Mouse (Mus musculus) layer of hippocampus, postnatal 25 days (tissue): ENCODE data around the gene Olfr731. TPM values are rescaled to one million over a fixed set of nuclear protein-coding genes. Genes with fewer than 3 reads are reported as not detected.

Experiments used
- DNase-seq, 2 experiments: peaks; one replicate each; pipeline ENCODE4 v3.0.0; 2022; ENCODE audit warnings: mixed read lengths in 2 of 2, low spot score in 1 of 2; ENCODE audit errors: extremely low spot score in 1 of 2
- total RNA-seq, 2 experiments: library from RNA; stranded (reverse); gene quantifications; 2 replicates each; pipeline ENCODE4 v1.2.3; 2021

The Olfr731 gene
- total RNA-seq, result not detected

DNA sequence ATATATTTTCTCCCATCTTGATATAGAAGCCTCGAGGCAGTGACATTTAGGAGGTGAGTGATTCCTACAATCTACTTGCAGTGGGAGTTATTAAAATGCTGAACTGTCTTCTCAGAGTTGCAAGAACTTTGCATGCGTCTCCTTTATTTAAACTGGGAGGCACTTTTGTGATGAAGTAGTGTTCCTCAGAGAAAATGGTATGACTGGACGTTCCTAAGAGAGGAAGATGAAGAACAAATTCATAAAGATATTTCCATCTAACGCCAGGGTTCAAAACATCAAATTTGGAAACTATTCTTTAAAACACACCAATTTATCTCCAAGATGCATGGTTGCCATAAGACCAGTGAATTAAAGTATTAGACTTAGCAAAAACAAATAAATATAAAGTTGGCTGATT, at the start of gene Olfr731:
Gene Olfr731 (minus strand): TSS at position 101 of the 400 bp plus-strand sequence.
- no peak for DNase-seq

DNA sequence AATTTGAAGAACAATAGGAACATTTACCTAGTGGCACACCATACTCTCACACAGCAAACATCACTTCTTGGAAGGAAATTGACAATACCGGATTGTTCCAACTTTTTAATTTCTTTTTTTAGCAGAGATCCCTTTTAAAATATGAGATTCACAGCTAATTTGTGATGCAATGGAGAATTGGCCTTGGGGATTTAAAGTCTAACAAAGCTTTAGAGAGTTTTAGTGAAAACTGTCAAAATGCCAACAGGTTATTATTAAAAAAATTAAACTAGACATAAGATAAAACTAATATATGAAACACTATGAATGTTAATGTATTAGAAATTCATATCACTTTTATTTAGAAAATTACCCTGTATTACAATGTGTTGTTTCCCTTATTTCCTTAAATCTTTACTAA, 42.4 kb upstream of the Olfr731 start, which contains the start of gene Olfr732:
Gene Olfr732 (minus strand): TSS at position 101 of the 400 bp plus-strand sequence.
- DNase-seq, result no peak

DNA sequence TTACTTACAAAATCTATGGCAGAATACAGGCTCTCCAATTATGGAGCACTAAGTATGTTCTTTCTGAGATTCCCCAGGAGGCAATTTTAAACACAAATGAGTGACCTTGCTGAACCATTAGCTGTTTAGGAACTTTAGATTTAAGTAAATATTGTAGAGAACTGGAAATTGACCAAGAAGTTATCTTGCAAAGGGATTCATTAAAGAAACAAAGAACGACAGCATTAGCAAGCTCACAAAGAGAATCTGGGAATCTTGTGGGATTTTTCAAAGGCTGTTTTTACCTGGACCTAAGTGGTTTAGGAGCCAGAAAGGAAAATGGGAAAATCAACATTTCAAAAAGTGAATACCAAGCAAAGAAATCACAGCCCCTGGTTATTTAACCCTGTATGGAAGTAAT, 53.6 kb downstream of the Olfr731 start, which contains the start of gene Olfr730:
Gene Olfr730 (minus strand): TSS at position 101 of the 400 bp plus-strand sequence.
- DNase-seq, result no peak

Other genes with a start within 250 kb of the Olfr731 start
- gene Olfr725, start 201.5 kb downstream of the Olfr731 start, total RNA-seq, result not detected
- gene Olfr726, start 150.9 kb downstream of the Olfr731 start, total RNA-seq, result not detected
- not detected for gene Olfr727, start 118.7 kb downstream of the Olfr731 start, total RNA-seq
- not detected for gene Olfr728, start 99.2 kb downstream of the Olfr731 start, total RNA-seq
- not detected for gene Olfr729, start 89.0 kb downstream of the Olfr731 start, total RNA-seq
- not detected for gene Olfr730, start 53.7 kb downstream of the Olfr731 start, total RNA-seq
- gene Olfr732, start 42.3 kb upstream of the Olfr731 start, total RNA-seq, result not detected
- not detected for gene Olfr733, start 59.7 kb upstream of the Olfr731 start, total RNA-seq
- gene Olfr734, start 84.9 kb upstream of the Olfr731 start, total RNA-seq, result not detected
- not detected for gene Olfr735, start 107.0 kb upstream of the Olfr731 start, total RNA-seq
- gene Tlr11, start 116.0 kb upstream of the Olfr731 start, total RNA-seq, result not detected
- gene Olfr736, start 139.3 kb upstream of the Olfr731 start, total RNA-seq, result not detected
- gene Olfr738, start 165.7 kb upstream of the Olfr731 start, total RNA-seq, result not detected
- gene Olfr739, start 176.8 kb upstream of the Olfr731 start, total RNA-seq, result not detected
- not detected for gene Olfr740, start 203.7 kb upstream of the Olfr731 start, total RNA-seq
- not detected for gene Olfr741, start 230.9 kb upstream of the Olfr731 start, total RNA-seq